Mouse (Mus musculus): ENCODE results near the gene Man1b1.

The Man1b1 gene

DNA sequence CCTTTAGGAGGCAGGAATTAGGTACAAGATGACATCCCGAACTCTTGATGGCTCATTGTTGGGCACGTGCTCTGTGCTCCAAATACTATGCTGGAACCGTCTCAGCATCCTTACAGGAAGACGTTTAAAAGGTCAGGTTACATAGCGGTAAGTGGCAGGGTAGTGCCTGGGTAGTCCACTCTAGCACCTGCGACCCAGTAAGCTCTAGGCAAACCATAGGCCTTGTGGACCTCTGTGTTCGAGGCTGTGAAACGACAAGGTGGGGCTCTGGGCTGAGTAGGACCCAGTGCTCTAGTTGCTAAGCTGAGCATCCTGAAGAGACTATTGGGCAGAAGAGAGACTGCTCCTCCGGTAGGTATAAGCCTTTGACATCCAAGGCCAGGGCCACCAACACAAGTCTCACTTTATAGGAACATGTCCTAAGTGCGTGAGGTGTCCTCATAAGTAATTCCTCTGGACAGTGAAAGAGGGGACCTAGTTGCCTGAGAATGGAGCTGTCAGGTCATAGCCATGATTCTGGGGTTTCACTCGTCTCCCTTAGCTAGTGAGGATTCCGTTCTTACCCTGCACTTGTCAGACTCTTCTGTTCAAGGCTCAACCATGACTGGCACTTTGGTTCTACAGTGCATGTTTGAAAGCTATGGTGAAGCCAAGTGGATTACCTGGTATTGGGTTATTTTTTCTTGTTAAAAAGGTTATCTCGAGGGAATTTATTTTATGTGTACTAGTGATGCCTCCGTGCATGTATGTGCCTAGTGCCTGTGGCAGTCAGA, 26.4 kb upstream of the Man1b1 start:
- DNase-seq (ENCODE audit: low spot score in 2 of 2): no peak

- no peak for DNase-seq (ENCODE audit: low spot score in 2 of 2)
Observed at GRCm38 (mm10) chr2:25310180-25310579, 22.0 kb upstream of the Man1b1 start.

- no peak for DNase-seq (ENCODE audit: low spot score in 2 of 2)
Observed at GRCm38 (mm10) chr2:25310969-25311368, 21.2 kb upstream of the Man1b1 start.

DNA sequence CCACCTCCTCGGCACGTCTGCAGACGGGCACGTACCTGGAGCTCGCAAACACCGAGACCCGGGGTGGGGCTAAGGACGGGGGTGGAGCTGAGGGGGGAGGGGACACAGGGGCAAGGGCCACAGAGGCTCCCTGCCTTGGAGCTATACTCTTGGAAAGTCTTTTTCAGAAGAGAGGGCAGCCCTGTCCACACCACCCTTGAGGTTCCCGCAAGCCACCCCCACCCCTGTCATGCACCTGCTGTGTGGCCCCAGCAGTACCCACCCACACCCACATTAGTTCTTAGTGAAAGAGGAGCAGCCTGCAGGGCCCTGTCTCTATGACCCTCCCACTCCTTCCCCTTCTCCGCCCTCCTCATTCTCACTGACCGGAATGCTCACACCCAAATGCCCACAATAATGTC, 20.6 kb upstream of the Man1b1 start:
- DNase-seq (ENCODE audit: low spot score in 2 of 2): no peak

DNA sequence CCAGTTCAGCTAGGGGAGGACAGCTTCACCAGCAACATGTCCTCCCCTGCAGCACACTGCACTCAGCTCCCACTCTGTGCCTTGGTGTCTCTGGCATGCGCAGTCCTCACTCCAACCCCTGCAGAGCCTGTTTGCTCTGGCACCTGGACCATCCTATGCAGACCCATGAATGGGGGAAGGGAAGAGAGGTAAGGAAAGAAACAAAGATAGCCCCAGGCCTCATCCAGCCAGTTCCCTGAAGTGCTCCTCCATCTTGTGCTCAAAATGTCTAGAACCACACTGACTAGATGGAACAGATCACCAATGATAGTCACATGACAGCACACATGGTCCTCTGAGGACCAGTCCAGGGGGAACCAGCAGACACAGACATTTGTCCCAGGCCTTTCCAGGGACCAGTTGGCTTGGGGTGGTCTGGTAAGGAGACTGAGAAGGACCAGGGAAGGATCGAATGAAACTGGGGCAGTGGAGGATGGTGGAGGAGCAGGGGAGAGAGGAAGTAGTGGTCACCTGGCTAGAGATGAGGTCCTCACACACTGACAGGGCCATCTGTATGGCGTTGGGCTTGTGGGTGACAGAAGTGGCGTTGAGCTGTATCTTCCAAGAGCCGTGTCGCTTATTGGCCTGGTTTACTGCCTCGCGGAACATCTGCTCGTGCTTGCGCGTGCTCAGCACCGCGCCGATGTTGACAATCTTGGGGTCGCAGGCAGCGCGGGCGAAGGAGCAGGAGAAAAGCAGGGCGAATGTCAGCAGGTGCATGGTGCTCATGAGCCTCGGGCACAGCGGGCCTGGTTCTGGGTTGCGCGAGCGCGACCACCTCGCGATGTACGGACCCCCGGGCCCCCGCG, 13.8 kb upstream of the Man1b1 start:
- DNase-seq (ENCODE audit: low spot score in 2 of 2): no peak

DNA sequence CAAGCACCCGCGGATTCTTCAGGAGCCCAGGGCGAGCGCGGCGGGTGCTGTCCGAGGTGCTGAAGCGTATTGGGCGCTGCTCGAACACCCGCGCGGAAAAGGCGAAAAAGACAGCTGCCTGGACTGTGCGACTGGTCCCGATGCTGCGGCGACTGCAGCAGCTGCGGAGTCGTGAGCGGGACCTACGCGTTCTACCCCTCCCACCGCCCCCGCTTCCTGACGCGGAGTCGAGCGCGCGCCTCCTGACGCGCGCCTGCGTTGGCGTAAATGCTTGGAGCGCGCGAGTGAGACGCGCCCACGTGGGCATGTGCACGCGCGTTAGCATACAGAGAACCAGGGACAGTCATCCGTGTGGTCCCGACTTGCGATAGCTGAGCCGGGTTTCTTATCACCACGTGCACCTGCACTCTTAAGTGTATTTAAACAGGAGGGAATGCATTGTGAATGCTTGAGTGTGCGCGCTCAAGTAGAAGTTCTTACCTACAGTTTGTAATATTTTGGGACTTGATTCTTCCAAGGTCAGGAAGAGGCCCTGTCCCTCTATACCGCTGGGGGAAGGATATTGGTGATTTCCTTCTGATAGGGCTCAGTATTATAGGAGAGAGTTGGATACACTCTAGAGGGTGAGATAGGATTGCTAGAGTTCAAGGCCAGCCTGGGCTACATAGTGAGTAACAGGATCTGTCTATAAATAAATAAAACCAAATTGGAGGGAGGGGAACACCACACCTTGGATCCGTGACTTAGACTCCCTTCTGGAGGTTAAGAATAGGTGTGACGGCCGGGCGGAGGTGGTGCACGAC, 13.0 kb upstream of the Man1b1 start, which contains the start of gene Grin1:
Gene Grin1, minus strand, starts transcription at position 217 of the 803 bp plus-strand sequence.
- peak in 1 of 2 experiments; percentile 77 for DNase-seq (ENCODE audit: low spot score in 2 of 2)

DNA sequence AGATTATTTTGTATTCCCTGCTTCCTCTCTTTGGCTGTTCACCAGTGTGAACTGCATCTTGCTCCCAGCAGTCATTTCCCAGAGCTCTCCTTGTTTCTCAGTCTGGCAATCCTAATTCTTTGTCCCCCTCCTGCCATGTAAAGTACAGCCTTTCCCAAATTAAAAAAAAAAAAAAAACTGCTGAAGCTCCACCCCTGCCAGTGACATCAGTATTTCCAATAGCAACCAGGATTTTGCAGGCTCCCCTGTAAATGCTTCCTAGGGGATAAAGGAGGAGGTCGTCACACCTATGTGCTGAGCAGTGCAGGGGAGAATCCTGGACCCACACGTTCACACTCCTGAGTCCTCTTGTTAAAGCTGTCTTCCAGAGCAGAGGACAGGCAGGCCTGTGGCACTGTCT, 12.1 kb upstream of the Man1b1 start:
- DNase-seq (ENCODE audit: low spot score in 2 of 2): no peak

DNA sequence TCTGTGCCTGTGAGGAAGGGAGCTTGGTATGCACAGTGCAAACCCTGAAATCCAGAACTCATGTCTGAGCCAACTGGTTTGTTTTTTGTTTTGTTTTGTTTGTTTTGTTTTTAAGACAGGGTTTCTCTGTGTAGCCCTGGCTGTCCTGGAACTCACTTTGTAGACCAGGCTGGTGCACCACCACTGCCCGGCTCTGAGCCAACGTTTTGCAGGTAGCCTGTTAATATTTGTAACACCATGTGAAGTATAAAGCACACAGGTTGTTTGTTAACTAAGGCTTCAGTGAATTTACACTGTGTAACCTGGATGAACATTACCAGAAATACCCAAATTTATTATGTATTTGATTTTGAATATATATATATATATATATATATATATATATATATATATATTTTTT, 6.1 kb upstream of the Man1b1 start:
- no peak for DNase-seq (ENCODE audit: low spot score in 2 of 2)

GRCm38 (mm10) chr2:25328440-25328839, 3.7 kb upstream of the Man1b1 start:
- DNase-seq (ENCODE audit: low spot score in 2 of 2): peak in 1 of 2 experiments; percentile 53

DNA sequence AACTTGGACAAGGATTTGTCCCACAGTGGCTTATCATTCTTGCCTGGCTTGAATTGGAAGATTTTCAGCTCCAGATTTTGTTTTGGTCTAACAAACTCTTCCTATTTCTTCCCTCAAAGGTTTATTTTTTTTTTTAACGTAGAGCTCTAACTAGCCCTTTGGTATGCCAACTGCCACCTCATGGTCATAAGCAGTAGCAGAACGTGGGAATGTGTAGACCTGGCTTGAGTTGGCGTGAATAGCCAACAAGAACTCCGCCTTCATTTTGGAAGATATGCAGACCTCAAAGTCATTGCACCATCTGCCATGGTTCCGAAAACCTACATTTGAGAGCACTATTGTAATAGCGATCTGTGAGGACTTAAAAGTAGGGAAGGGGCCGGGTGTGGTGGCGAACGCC, 668 bp upstream of the Man1b1 start:
- no peak for DNase-seq (ENCODE audit: low spot score in 2 of 2)

DNA sequence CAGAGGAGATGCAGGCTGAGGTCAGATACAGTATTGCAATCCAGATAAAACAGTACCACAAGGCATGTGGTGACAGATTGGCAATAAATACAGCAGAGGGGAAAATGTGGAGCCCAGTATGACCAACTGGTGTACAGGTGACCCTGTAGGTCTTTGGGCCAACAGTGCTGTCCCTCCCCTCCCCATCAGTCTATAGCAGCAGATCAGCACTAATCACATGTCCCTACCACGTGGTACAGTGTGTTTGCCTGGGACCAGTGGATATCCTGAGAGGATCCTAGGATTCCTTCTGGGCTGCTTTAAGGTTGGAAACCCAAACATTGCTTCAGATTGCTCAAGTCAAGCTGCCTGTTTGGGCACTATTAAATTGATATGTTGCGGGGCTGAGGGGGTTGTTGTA, 1.4 kb downstream of the Man1b1 start:
- DNase-seq (ENCODE audit: low spot score in 2 of 2): no peak

- DNase-seq (ENCODE audit: low spot score in 2 of 2): no peak
Observed at GRCm38 (mm10) chr2:25338303-25338702, 6.2 kb downstream of the Man1b1 start.

DNA sequence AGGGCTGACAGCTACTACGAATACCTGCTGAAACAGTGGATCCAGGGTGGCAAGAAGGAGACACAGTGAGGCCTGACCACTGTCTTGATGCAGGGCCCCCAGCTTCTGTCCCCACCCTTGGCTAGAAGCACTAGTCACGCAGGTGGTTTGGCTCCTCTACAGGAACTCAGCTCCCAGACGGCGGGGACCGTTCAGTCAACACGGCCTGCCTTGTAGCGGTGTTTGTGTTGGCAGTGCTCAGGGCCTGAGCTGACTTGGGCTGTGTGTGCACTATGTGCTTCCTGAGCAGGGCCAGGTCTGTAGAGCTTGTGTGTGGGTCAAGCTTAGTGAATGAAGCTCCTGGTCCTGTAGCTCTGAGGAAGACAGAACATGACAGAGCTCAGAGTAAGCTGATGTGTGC, 16.0 kb downstream of the Man1b1 start:
- no peak for DNase-seq (ENCODE audit: low spot score in 2 of 2)

DNA sequence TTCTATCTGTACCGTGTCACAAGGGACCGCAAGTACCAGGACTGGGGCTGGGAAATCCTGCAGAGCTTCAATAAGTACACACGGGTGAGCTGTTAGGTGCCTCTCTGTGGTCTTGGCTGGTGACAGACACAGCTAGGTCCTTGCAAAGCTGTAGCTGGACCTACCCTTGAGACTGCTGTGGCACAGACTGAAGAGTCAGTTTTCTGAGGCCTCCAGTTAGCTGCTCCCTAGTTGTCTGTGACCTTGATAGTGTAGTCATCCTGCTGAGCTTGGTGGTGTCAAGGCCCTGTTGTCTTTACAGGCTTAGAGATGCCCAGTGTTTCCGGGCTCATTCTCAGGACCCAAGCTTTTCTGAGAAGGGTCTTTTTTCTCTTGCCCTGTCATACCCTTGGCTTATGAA, 17.4 kb downstream of the Man1b1 start:
- DNase-seq (ENCODE audit: low spot score in 2 of 2): no peak

- no peak for DNase-seq (ENCODE audit: low spot score in 2 of 2)
Observed at GRCm38 (mm10) chr2:25350701-25351100, 18.6 kb downstream of the Man1b1 start.

GRCm38 (mm10) chr2:25354211-25354610, 22.1 kb downstream of the Man1b1 start:
- no peak for DNase-seq (ENCODE audit: low spot score in 2 of 2)

- no peak for DNase-seq (ENCODE audit: low spot score in 2 of 2)
Observed at GRCm38 (mm10) chr2:25355419-25356066, 23.4 kb downstream of the Man1b1 start.

DNA sequence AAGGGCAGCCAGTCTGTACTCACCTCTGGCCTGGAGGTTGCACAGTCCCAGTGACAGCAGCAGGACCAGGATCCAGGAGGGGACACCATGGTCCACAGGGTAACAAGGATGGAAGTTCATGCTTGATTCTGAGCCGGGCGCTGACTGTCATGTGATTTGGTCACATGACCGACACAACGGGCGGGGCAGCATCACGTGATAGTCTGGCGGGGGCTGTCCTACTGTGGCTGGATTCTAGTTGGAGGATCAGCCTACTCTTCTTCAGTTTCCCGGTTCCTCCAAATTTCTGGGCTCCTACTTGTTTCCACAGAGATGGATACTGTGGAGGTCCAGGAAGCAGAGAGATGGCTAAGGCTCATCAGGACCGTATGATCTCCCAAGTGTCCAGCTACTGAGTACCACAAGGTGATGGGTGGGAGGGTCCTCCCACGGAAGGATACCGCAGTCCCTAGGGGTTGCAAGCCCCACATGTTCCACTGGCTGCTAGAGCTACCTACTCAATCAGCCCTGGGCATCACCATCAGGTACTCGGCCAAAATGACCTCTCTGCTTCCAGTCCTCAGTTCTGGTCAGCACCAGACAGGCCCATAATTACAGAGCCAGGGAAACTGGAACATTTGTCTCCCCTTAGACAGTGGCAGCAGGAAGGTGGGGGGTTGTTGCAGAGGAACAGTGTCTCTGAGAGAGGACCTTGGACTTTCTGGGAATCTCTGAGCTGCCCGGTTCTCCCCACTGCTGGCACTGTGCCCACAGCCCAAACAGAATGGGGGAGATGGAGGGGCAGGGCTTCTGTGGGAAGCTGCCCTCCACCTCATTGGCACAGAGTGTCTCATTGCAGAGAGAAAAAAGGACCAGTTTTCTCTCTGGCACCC, 24.3 kb downstream of the Man1b1 start, which contains the start of gene Dpp7:
Gene Dpp7, minus strand, starts transcription at position 152 of the 872 bp plus-strand sequence.
- peak; percentile 67 to 79 for DNase-seq (ENCODE audit: low spot score in 2 of 2)

- no peak for DNase-seq (ENCODE audit: low spot score in 2 of 2)
Observed at GRCm38 (mm10) chr2:25359848-25360247, 27.7 kb downstream of the Man1b1 start.

GRCm38 (mm10) chr2:25363478-25364178, 31.5 kb downstream of the Man1b1 start:
- no peak for DNase-seq (ENCODE audit: low spot score in 2 of 2)
